Mouse (Mus musculus): ENCODE data around the gene Lyz1. TPM values are rescaled to one million over a fixed set of nuclear protein-coding genes. Genes with fewer than 3 reads are reported as not detected.

Gene Lyz1
- polyA plus RNA-seq (2016; fragmentation: Nextera tagmentation; extraction: Ambion mirVana): not detected in 2 replicates

- 82% methylated on average over 5 of the region's 5 CpGs for whole genome bisulfite sequencing
Measured at GRCm38 (mm10) chr10:117292671-117293070, at the start of gene Lyz1. Gene Lyz1, minus strand, starts transcription at chr10:117292868.

GRCm38 (mm10) chr10:117342406-117342805 lies 49.7 kb upstream of the Lyz1 start:
- H3K27me3 ChIP-seq: no peaks in the 10 kb centered on the region
- no peaks in the 10 kb centered on the region for H3K9me3 ChIP-seq
- WGBS: 75% methylated on average over 2 of the region's 2 CpGs
- H3K4me3 ChIP-seq (replicated peaks): no peak overlapping the region
- H3K4me2 ChIP-seq: no peak overlapping the region
- no peaks in the 10 kb centered on the region for H3K4me1 ChIP-seq
- H3K36me3 ChIP-seq (replicated peaks): peaks cover 11% of the 10 kb centered on the region
- no peak overlapping the region for H3K27ac ChIP-seq
- no peak for ATAC-seq (ENCODE audit: low FRiP score)
- no peak overlapping the region for H3K9ac ChIP-seq

More at GRCm38 (mm10) chr10:117292671-117293070, at the start of gene Lyz1:
- Histone ChIP-seq H3K4me3 (replicated peaks) (no peak within 1 kb of the TSS), H3K9ac (no peak within 1 kb of the TSS), H3K36me3 (replicated peaks) (no peaks in the 10 kb centered on the region), H3K4me1 (no peaks in the 10 kb centered on the region), H3K9me3 (no peaks in the 10 kb centered on the region), H3K27me3 (no peaks in the 10 kb centered on the region), H3K4me2 (no peak within 1 kb of the TSS), H3K27ac (no peak within 1 kb of the TSS)
- ATAC-seq (ENCODE audit: low FRiP score): no peak

DNA sequence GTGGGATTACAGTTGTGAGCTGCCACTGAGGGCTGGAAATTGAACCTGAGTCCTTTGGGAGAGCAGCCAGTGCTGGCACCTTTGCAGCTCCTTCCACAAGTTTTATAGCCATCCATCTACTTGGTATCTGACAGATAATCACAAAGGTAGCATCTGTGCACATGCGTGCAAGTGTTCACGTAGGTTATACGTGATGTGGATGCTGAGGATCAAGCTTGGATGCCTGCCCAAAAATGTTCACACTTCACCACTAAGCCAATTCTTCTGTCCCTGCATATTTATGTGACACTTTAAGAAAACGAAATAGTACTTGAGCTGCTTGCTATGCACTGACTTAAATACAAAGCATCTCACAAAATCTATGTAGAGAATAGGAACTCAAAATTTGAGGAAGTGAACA lies 48.4 kb upstream of the Lyz1 start:
- Histone ChIP-seq H3K36me3 (replicated peaks) (peaks cover 6% of the 10 kb centered on the region), H3K27me3 (no peaks in the 10 kb centered on the region), H3K9me3 (no peaks in the 10 kb centered on the region), H3K4me1 (no peaks in the 10 kb centered on the region), H3K27ac (no peak overlapping the region), H3K9ac (no peak overlapping the region), H3K4me2 (no peak overlapping the region), H3K4me3 (replicated peaks) (no peak overlapping the region)
- ATAC-seq (ENCODE audit: low FRiP score): no peak
- WGBS: 77% methylated on average over 4 of the region's 4 CpGs

DNA sequence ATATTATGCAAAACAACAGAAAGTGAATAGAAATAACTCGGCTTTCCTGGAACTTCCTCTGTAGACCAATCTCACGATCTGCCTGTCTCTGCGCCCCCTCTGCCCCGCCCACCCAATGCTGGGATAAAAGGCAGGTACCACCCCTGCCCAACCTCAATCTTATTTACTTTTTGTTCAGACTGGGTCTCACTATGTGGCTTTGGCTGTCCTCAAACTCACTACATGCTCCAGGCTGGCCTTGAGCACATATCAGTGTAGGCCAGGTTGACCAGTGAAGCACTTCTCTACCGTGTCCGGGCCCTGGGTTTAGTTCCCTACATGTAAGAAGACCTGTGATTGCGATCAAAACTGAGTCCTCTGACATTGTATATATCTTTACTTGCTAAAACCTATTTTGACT lies 46.6 kb upstream of the Lyz1 start:
- no peak for ATAC-seq (ENCODE audit: low FRiP score)
- no peaks in the 10 kb centered on the region for H3K9me3 ChIP-seq
- H3K9ac ChIP-seq: no peak overlapping the region
- peaks cover 2% of the 10 kb centered on the region; the same call in 1 of the 2 replicates for H3K4me1 ChIP-seq
- peaks cover 6% of the 10 kb centered on the region for H3K36me3 ChIP-seq (replicated peaks)
- H3K27me3 ChIP-seq: no peaks in the 10 kb centered on the region
- H3K27ac ChIP-seq: no peak overlapping the region
- H3K4me2 ChIP-seq: no peak overlapping the region
- no peak overlapping the region for H3K4me3 ChIP-seq (replicated peaks)
- 87% methylated on average over 7 of the region's 7 CpGs for WGBS

- H3K9me3 ChIP-seq: no peaks in the 10 kb centered on the region
- H3K4me3 ChIP-seq (replicated peaks): no peak overlapping the region
- peaks cover 2% of the 10 kb centered on the region; the same call in 1 of the 2 replicates for H3K4me1 ChIP-seq
- H3K36me3 ChIP-seq (replicated peaks): peaks cover 2% of the 10 kb centered on the region; the same call in 1 of the 2 replicates
- H3K4me2 ChIP-seq: no peak overlapping the region
- H3K27ac ChIP-seq: no peak overlapping the region
- no peaks in the 10 kb centered on the region for H3K27me3 ChIP-seq
- no peak overlapping the region for H3K9ac ChIP-seq
- no peak for ATAC-seq (ENCODE audit: low FRiP score)
Measured at GRCm38 (mm10) chr10:117337946-117338345, 45.3 kb upstream of the Lyz1 start.

DNA sequence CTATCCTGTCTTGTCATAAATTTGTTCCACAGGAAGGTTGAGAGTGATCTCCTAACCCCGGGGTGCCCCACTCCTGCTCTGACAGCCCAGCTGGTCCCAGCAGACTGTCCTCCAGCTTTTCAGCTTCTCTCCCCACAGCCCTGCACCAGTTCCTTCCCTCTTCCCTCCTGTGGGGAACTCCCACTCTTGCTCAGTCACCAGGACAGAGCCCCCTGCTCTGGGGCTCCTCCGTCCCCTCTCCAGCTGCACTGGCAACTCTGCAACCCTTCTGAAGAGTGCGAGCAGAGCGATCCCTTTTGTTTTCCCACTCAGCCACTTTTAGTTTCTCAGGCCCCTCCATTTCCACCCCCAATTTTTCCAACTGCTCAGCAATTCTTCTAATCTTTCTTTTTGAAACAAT lies 43.0 kb upstream of the Lyz1 start:
- Histone ChIP-seq H3K27me3 (no peaks in the 10 kb centered on the region), H3K4me2 (no peak overlapping the region), H3K9ac (no peak overlapping the region), H3K4me3 (replicated peaks) (no peak overlapping the region), H3K27ac (no peak overlapping the region), H3K9me3 (no peaks in the 10 kb centered on the region), H3K4me1 (peaks cover 2% of the 10 kb centered on the region; the same call in 1 of the 2 replicates), H3K36me3 (replicated peaks) (no peaks in the 10 kb centered on the region)
- WGBS: 37% methylated on average over 4 of the region's 4 CpGs
- no peak; the same call in 1 of the 2 replicates for ATAC-seq (ENCODE audit: low FRiP score)

DNA sequence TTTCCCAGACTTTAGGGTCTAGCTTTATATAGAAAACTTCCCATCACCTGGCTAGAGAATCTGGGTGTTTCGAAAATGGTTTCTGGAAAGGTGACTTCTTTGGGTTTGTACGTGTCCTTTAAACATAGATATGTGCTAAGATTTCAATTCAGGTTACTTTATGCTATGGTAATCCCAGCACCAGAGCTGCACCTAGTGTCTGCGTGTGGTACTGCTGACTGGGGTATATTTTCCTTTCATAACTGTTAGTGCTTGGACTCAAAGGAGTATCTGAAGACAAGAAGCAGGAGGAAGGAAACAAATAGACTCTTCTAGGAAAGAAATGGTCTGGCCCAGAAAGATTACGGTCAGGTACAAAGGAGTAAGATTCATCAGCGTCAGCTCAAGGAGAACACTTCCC lies 37.9 kb upstream of the Lyz1 start:
- Histone ChIP-seq H3K36me3 (replicated peaks) (no peaks in the 10 kb centered on the region), H3K4me1 (no peaks in the 10 kb centered on the region; the same call in 1 of the 2 replicates), H3K27ac (no peak overlapping the region), H3K4me2 (no peak overlapping the region), H3K4me3 (replicated peaks) (no peak overlapping the region), H3K9me3 (no peaks in the 10 kb centered on the region), H3K9ac (no peak overlapping the region), H3K27me3 (no peaks in the 10 kb centered on the region)
- no peak for ATAC-seq (ENCODE audit: low FRiP score)
- 84% methylated on average over 5 of the region's 5 CpGs for WGBS

GRCm38 (mm10) chr10:117323782-117324181 lies 31.1 kb upstream of the Lyz1 start:
- H3K9me3 ChIP-seq: no peaks in the 10 kb centered on the region
- no peaks in the 10 kb centered on the region for H3K36me3 ChIP-seq (replicated peaks)
- no peaks in the 10 kb centered on the region; the same call in 1 of the 2 replicates for H3K4me1 ChIP-seq
- ATAC-seq (ENCODE audit: low FRiP score): no peak
- no peak overlapping the region for H3K9ac ChIP-seq
- H3K4me3 ChIP-seq (replicated peaks): no peak overlapping the region
- no peak overlapping the region for H3K27ac ChIP-seq
- WGBS: 93% methylated on average over 7 of the region's 7 CpGs
- no peaks in the 10 kb centered on the region for H3K27me3 ChIP-seq
- H3K4me2 ChIP-seq: no peak overlapping the region

DNA sequence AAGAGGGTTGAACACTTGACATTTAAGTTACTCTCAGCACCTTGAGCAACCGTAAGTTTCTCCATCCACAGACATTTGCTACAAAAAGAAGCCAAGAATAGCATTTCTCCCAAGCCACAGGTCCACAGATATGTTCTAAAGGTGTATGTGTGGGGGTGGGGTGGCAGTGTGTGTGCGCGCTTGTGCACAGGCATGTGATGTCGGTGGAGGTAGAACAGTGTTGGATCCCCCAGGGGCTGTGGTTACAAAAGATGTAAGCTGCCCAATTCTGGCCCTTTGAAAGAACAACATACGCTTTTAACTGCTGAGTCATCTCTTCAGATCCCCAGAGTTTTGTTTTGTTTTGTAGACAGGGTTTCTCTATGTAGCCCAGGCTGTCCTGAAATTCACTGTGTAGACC lies 30.0 kb upstream of the Lyz1 start:
- Histone ChIP-seq H3K9me3 (no peaks in the 10 kb centered on the region), H3K27ac (no peak overlapping the region), H3K4me3 (replicated peaks) (no peak overlapping the region), H3K36me3 (replicated peaks) (no peaks in the 10 kb centered on the region), H3K4me1 (no peaks in the 10 kb centered on the region; the same call in 1 of the 2 replicates), H3K27me3 (no peaks in the 10 kb centered on the region), H3K9ac (no peak overlapping the region), H3K4me2 (no peak overlapping the region)
- 95% methylated on average over 5 of the region's 5 CpGs for WGBS
- ATAC-seq (ENCODE audit: low FRiP score): no peak

DNA sequence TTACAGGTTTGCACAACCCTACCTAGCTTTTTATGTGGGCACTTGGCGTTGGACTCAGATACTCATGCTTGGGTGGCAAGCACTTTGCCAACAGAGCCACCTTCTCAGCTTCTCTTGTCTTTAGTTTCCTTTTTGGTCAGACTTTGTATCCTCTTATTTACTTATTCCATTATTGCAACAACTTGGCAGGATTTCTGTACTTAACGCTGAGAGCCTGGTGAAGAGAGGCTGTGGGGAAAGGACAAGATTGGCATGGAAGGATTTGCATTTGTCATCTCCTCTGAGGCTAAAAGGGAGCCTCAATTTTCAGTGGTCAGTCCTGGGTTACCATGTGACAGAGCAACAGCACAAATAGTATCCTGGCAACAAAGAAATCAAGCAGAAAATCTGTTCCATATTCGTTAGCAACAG lies 27.9 kb upstream of the Lyz1 start:
- no peak overlapping the region for H3K27ac ChIP-seq
- H3K27me3 ChIP-seq: no peaks in the 10 kb centered on the region
- H3K4me2 ChIP-seq: no peak overlapping the region
- no peak overlapping the region for H3K9ac ChIP-seq
- no peak for ATAC-seq (ENCODE audit: low FRiP score)
- H3K4me3 ChIP-seq (replicated peaks): no peak overlapping the region
- H3K4me1 ChIP-seq: no peaks in the 10 kb centered on the region; the same call in 1 of the 2 replicates
- H3K9me3 ChIP-seq: no peaks in the 10 kb centered on the region
- WGBS: 71% methylated on average over 3 of the region's 3 CpGs
- H3K36me3 ChIP-seq (replicated peaks): no peaks in the 10 kb centered on the region

DNA sequence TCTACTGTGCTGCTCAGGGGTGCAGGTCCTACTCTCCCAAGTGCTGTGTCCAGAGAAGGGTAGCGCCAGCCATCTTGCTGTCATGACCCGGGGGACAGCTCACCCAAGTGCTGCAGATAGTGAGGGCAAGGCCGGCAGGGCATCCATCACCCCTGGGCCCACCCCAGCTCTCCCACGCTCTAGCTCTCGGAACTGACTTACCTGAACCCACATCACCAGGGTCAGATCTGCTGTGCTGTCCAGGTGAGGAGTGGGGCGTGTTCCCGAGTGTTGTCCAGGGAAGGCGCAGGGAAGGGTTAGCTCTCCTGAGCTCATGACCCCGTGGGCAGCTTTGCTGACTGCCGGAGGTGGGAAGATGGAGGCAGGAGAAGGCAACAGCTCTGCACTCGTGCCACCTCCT lies 23.7 kb upstream of the Lyz1 start:
- H3K4me1 ChIP-seq: no peaks in the 10 kb centered on the region; the same call in 1 of the 2 replicates
- 95% methylated on average over 11 of the region's 11 CpGs for WGBS
- H3K9ac ChIP-seq: no peak overlapping the region
- no peak overlapping the region for H3K4me3 ChIP-seq (replicated peaks)
- H3K27me3 ChIP-seq: no peaks in the 10 kb centered on the region
- no peak overlapping the region for H3K4me2 ChIP-seq
- no peaks in the 10 kb centered on the region for H3K36me3 ChIP-seq (replicated peaks)
- H3K9me3 ChIP-seq: no peaks in the 10 kb centered on the region
- H3K27ac ChIP-seq: no peak overlapping the region
- ATAC-seq (ENCODE audit: low FRiP score): no peak

DNA sequence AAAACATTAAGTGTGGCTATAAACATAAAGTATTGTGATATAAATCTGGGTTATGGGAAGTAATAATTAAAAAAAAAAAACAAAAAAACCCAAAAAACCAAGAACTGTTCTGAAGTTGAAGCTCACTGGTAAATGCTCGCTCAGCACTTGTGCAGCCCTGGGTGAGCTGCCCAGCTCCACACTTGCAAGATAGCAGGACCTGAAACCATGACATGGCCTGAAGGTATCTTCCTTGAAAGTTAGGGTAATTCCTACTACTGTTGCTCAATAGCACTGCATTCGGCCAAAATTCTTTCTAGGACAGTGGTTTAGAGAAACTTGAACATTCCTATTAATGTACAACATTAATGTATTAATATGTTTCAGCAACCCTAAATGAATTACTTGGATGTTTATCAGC lies 20.5 kb upstream of the Lyz1 start:
- Histone ChIP-seq H3K27ac (no peak overlapping the region), H3K27me3 (no peaks in the 10 kb centered on the region), H3K9me3 (no peaks in the 10 kb centered on the region), H3K4me2 (no peak overlapping the region), H3K4me3 (replicated peaks) (no peak overlapping the region), H3K4me1 (no peaks in the 10 kb centered on the region), H3K9ac (no peak overlapping the region), H3K36me3 (replicated peaks) (no peaks in the 10 kb centered on the region)
- no peak for ATAC-seq (ENCODE audit: low FRiP score)
- 88% methylated on average over 2 of the region's 2 CpGs for WGBS

- no peak for ATAC-seq (ENCODE audit: low FRiP score)
- H3K9me3 ChIP-seq: no peaks in the 10 kb centered on the region
- H3K27ac ChIP-seq: no peak overlapping the region
- no peak overlapping the region for H3K9ac ChIP-seq
- H3K4me3 ChIP-seq (replicated peaks): no peak overlapping the region
- no peak overlapping the region for H3K4me2 ChIP-seq
- H3K4me1 ChIP-seq: no peaks in the 10 kb centered on the region
- no peaks in the 10 kb centered on the region for H3K36me3 ChIP-seq (replicated peaks)
- no peaks in the 10 kb centered on the region for H3K27me3 ChIP-seq
- WGBS: 87% methylated on average over 8 of the region's 8 CpGs
Measured at GRCm38 (mm10) chr10:117312168-117312567, 19.5 kb upstream of the Lyz1 start.

All from forebrain, embryonic 12.5 days (tissue).